Mouse (Mus musculus) G1E (cell line): ENCODE measurements around the gene Prok2. TPM values are rescaled to one million over a fixed set of nuclear protein-coding genes. Genes with fewer than 3 reads are reported as not detected.

Source experiments
- ATAC-seq: 2 replicates; pipeline ENCODE4 v1.8.0; 2016; ENCODE audit warnings: mild to moderate bottlenecking; ENCODE audit not compliant: insufficient number of reproducible peaks, poor library complexity, low FRiP score, severe bottlenecking; ENCODE audit errors: extremely low read depth
- DNase-seq: peaks from one replicate; pipeline ENCODE4 v3.0.0; 2012; ENCODE audit warnings: low spot score
- H3K27me3 ChIP-seq: 2 replicates; pipeline ENCODE4 v1.6.1; 2012; ENCODE audit warnings: mild to moderate bottlenecking, low read length, inconsistent platforms; ENCODE audit not compliant: insufficient read depth
- H3K36me3 ChIP-seq: replicated peaks from 2 replicates; pipeline ENCODE3; 2012; ENCODE audit warnings: mild to moderate bottlenecking, inconsistent platforms
- H3K4me1 ChIP-seq: 2 replicates; pipeline ENCODE4 v1.6.1; 2012; ENCODE audit warnings: low read depth, low read length, inconsistent platforms, mixed read lengths; ENCODE audit not compliant: insufficient read depth
- H3K4me3 ChIP-seq: 2 replicates; pipeline ENCODE4 v1.5.1; 2012; ENCODE audit warnings: low read depth, mild to moderate bottlenecking, inconsistent platforms, low read length, moderate library complexity, mixed read lengths
- H3K9me3 ChIP-seq: replicated peaks from 2 replicates; pipeline ENCODE4 v1.6.1; 2012; ENCODE audit warnings: inconsistent platforms
- CTCF ChIP-seq: IDR thresholded peaks from 2 replicates; pipeline ENCODE4 v1.5.1; 2012; ENCODE audit warnings: low read depth, low read length, inconsistent platforms, mixed read lengths
- GATA1 ChIP-seq: IDR thresholded peaks from 2 replicates; pipeline ENCODE4 v1.6.1; 2012; ENCODE audit warnings: borderline replicate concordance, low read length, inconsistent platforms, mixed read lengths
- GATA2 ChIP-seq: IDR thresholded peaks from 2 replicates; pipeline ENCODE4 v1.6.1; 2012; ENCODE audit warnings: low read depth, low read length, inconsistent platforms, borderline replicate concordance
- POLR2AphosphoS5 ChIP-seq: IDR thresholded peaks from 2 replicates; pipeline ENCODE4 v1.6.1; 2012; ENCODE audit warnings: low read depth, low read length, inconsistent platforms; ENCODE audit not compliant: insufficient replicate concordance
- TAL1 ChIP-seq: conservative IDR thresholded peaks from 2 replicates; pipeline ENCODE4 v1.6.1; 2012; ENCODE audit warnings: low read depth, low read length, inconsistent platforms, mixed read lengths
- polyA plus RNA-seq: library from polyadenylated mRNA; stranded (reverse); fragments of >175 nt; gene quantifications from 2 replicates; pipeline ENCODE4 v1.2.3, GENCODE M21; 2012
- total RNA-seq, 2 experiments: library from RNA; stranded (forward) in 1 of 2; stranded (reverse) in 1 of 2; fragments of 200-1000 nt in 1 of 2; fragments of >200 nt in 1 of 2; fragmentation: Nextera tagmentation in 1 of 2; gene quantifications; 2 replicates each; pipeline ENCODE4 v1.2.3; 2014 to 2017

Gene Prok2
- total and polyA plus RNA-seq, 3 experiments, result 0.22 TPM; not detected in 2

DNA sequence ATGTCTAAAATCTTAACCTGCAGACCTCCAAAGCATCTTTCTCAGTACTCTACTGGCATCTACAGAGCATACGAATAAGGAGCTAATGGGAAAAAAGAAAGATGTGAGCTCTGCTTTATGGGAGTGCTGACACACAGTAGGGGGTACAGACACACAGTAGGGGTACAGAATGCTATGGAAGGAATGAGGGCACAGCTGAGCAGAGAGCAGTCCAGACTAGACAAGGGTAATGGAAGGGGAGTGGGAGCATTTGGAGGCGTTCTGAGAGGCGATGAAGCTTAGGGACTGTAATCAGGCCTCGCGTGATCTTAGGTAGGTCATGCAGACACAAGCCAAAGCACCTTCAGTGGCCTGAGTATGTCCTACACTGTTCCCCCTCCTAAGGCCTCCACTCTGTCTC lies 42.2 kb downstream of the Prok2 start:
- DNase-seq, result no peak
- TF ChIP-seq POLR2AphosphoS5, result no peak
- TF ChIP-seq GATA2, result no peak
- no peak for TF ChIP-seq TAL1
- TF ChIP-seq CTCF, result no peak
- no peak for TF ChIP-seq GATA1
- Histone ChIP-seq H3K9me3 (peaks cover 46% of the 10 kb centered on the region), H3K4me1 (no peaks in the 10 kb centered on the region), H3K27me3 (no peaks in the 10 kb centered on the region), H3K36me3 (no peaks in the 10 kb centered on the region), H3K4me3 (no peak overlapping the region)
- ATAC-seq, result no peak

DNA sequence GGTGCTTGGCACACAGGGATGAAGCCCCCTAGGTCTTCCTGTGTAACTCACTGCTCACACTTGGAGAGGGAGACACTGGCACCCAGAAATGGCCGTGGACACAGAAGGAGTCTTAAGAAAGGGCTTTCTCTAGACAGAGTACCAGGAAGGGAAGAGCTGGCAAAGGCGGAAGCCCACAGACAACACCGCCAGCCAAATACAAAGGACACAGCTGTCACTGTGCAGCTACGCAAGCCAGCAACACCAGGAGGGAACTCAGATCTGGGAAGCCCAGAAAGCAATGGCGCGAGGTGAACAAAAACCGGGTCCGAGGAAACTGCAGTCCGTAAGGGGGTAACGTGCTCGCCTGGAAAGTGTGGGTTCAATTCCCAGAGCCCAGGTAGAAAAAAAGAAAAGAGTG lies 48.1 kb downstream of the Prok2 start:
- TF ChIP-seq GATA2 (no peak), POLR2AphosphoS5 (no peak), TAL1 (no peak), CTCF (no peak)
- no peaks in the 10 kb centered on the region for H3K27me3 ChIP-seq
- DNase-seq (no peak), ATAC-seq (no peak)
- peaks cover 37% of the 10 kb centered on the region for H3K9me3 ChIP-seq
- no peaks in the 10 kb centered on the region for H3K4me1 ChIP-seq
- no peak overlapping the region for H3K4me3 ChIP-seq
- no peaks in the 10 kb centered on the region for H3K36me3 ChIP-seq

DNA sequence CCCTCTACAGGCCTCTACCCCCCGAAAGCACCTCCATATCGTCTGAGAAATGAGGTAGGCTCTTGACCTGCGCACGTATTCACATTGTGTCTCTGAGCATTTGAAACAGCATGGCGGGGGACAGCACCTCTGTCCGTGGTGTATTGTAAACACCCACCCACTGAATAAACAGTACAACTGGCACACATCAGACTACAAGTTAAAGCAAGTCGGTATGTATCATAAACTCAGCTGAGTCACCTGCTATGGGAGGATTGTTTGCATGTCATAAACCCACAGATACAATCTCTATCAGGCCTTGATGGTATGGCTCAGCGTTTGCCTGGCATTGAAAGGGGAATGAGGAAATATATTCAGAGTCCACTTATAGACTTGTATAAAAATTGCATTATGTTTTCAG lies 48.9 kb downstream of the Prok2 start:
- H3K4me3 ChIP-seq, result no peak overlapping the region
- H3K27me3 ChIP-seq, result no peaks in the 10 kb centered on the region
- H3K36me3 ChIP-seq, result no peaks in the 10 kb centered on the region
- H3K4me1 ChIP-seq, result no peaks in the 10 kb centered on the region
- DNase-seq (no peak), ATAC-seq (no peak)
- TF ChIP-seq TAL1 (no peak), GATA2 (no peak)
- peaks cover 38% of the 10 kb centered on the region for H3K9me3 ChIP-seq

DNA sequence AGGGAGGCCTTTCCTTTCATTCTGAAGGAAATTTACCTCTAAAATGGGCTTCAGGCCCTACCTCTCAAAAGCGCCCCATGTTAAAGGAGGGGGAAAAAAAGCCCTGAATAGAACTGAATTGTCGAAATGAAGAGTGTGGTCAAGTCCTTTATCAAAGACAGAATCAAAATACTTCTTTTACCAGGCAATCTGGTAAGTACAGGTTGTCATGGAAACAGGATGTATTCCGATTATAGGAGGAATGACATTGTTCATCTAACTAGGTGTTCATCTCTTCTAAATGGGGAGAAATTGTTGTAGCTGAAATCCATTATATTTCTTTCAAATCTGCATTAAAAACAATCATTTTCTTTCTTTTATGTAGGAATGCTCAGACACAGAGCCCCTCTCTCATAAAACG lies 51.7 kb downstream of the Prok2 start:
- no peak for TF ChIP-seq GATA2
- TF ChIP-seq POLR2AphosphoS5, result no peak
- no peak for TF ChIP-seq TAL1
- TF ChIP-seq CTCF, result no peak
- no peak for TF ChIP-seq GATA1
- peaks cover 52% of the 10 kb centered on the region for H3K9me3 ChIP-seq
- DNase-seq (no peak), ATAC-seq (no peak)
- H3K36me3 ChIP-seq, result no peaks in the 10 kb centered on the region
- H3K4me3 ChIP-seq, result no peak overlapping the region
- H3K4me1 ChIP-seq, result no peaks in the 10 kb centered on the region
- H3K27me3 ChIP-seq, result no peaks in the 10 kb centered on the region

DNA sequence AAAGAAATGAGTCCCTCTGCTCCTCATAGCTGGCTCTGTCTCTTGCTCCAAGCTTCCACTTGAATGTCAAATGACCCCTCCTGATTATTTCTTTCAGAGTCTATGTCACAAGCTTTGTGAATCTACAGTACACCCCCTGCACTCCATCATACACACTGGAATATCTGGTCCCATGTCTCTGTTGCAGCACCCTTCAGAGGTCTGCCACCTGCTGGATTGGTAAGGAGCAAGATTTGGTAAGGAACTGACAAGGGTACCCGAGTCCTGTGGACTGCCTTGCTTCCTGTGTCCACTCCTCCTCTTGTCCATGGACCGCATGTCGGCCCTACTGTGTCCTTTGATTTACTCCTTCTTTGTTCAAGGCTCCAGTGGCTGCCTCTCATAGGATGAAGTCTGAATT lies 54.4 kb downstream of the Prok2 start:
- Histone ChIP-seq H3K4me1 (no peaks in the 10 kb centered on the region), H3K4me3 (no peak overlapping the region), H3K27me3 (no peaks in the 10 kb centered on the region), H3K9me3 (peaks cover 46% of the 10 kb centered on the region), H3K36me3 (no peaks in the 10 kb centered on the region)
- ATAC-seq (no peak), DNase-seq (no peak)
- TF ChIP-seq POLR2AphosphoS5 (no peak), GATA1 (no peak), CTCF (no peak), GATA2 (no peak), TAL1 (no peak)

DNA sequence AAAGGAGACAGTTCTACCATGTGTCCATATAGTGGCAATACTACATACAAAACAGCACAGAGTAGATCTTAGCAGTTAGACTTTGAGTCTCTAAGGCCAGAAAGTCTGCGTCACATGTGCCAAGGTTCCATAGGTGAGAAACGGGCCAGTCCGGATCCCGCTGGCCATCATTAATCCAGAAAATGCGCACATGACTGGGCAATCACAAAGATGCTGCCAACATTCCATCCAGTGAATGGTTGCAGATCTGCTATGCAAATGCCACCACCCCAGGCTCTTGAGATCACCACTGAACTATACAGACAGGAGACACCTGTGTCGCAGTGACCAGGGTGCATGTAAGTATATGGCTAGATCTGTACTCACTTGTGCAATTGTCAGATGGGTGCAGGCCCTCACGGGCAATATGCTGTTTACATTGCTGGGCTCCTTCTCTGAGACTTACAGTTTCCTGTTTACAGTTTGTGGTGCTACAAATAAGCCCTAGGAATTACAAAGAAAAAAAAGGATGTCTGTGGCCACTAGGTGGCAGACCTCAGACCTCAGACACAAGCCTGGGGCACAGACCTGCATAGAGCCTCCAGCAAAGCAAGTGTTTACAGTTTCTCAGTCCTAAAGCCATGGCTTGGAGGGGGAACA lies 55.6 kb downstream of the Prok2 start:
- ATAC-seq (no peak), DNase-seq (no peak)
- Histone ChIP-seq H3K27me3 (no peaks in the 10 kb centered on the region), H3K36me3 (no peaks in the 10 kb centered on the region), H3K9me3 (peaks cover 49% of the 10 kb centered on the region), H3K4me1 (no peaks in the 10 kb centered on the region), H3K4me3 (no peak overlapping the region)
- TF ChIP-seq TAL1 (no peak), POLR2AphosphoS5 (no peak), CTCF (no peak), GATA2 (no peak), GATA1 (no peak)
